Mouse (Mus musculus): ENCODE data around the gene Pcsk4.

- TF ChIP-seq TAL1 (IDR thresholded peaks at IDR 0.05; ENCODE audit: low read length) (no peak), GATA1 (IDR thresholded peaks at IDR 0.05; ENCODE audit: low read length) (no peak)
Measured at GRCm38 (mm10) chr10:80321014-80321669, 8.2 kb downstream of the Pcsk4 start.

All from erythroblast, embryonic 14.5 days (primary cell).